Mouse (Mus musculus) megakaryocyte-erythroid progenitor cell, adult 5-6 weeks (primary cell): ENCODE data around the gene Otulinl. TPM values are rescaled to one million over a fixed set of nuclear protein-coding genes. Genes with fewer than 3 reads are reported as not detected.

Source experiments
- ATAC-seq: replicated peaks from 2 replicates; pipeline ENCODE4 v1.8.0; 2016; ENCODE audit warnings: mild to moderate bottlenecking, inconsistent platforms; ENCODE audit not compliant: severe bottlenecking, poor library complexity, low FRiP score, low TSS enrichment
- total RNA-seq, 2 experiments: library from RNA; stranded (forward) in 1 of 2; stranded (reverse) in 1 of 2; fragments of 200-1000, 215-1000 nt in 1 of 2; fragments of >200 nt in 1 of 2; fragmentation: Nextera tagmentation in 1 of 2; gene quantifications; 2 replicates each; pipeline ENCODE4 v1.2.3; 2014 to 2017

Gene Otulinl
- total RNA-seq, 2 experiments from 2014 or later, result 4.0 to 6.9 TPM

DNA sequence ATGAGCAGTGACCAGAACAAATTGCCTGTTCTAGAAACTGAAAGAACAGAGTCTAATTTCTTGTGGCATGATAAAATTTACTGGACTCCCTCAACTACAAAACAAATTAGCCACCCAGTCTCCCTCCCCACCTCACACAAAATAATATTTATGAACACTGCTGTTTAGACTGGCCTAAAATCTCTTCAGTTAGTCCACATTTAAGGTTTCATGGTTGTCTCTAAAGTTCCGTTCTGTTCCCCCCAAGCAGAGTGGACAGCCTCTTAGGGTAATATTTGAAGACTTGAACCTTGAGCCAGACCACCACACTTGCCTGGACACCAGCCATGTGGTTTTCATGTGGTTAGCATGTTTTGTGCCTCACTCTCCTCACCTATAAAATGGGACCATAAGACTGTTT is 1.8 kb upstream of the Otulinl start:
- no peak for ATAC-seq

DNA sequence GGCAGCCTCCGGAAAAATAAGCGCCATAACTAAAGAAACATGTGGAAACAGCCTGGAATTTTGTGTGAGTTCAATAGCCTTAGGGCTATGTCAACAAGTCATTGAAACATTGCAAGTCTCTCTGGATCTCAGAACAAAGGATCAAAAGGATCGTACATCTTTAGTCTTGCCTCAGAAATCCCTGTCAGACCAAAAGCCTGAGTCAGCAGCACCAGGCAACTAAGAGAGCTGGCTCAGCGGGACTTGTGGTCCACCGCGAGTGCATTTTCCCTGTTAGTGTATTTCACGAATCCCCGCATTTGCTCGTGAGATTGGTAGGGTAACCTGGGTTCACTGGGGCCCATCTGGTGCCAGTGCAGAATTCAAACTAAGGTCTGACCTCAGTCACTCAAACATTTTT is 1.2 kb upstream of the Otulinl start:
- no peak for ATAC-seq

DNA sequence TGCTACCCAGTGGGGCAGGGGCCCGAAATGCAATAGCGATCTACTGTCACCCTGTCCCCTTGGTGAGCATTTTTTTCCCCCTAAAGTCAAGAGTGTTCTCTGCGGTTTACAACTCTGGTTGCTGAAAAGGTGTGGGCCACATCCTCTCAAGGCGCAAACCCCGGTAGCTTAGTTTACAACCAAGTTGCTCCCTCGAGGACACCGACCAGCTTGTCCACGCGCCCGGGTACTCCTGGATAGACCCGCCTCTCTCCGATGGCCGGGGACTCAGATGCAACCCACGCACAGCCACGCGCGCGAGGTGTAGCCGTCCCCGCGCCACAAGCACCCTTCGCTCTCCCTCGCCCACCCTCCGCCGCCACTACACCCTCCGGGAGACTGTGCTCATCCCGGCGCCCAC is 382 bp downstream of the Otulinl start:
- no peak for ATAC-seq

DNA sequence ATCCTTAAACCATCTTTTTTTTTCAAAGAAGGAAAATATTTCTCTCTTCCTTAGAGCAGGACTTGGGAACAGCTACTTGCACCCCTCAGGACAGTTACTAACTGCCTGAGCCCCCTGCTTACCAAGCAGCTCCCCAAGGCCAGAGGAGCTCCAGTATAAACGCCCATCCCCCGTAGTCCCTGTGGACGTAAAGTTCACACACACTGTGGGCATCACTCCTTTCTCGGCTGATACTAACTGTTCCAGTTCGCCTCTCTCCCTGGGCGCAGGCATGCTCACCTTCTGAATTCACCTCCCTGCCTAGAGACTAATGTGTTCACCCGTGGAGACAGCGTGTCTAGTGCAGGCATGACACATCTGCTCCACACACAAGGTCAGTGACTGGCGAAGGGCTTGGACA is 2.9 kb downstream of the Otulinl start:
- ATAC-seq, result no peak

DNA sequence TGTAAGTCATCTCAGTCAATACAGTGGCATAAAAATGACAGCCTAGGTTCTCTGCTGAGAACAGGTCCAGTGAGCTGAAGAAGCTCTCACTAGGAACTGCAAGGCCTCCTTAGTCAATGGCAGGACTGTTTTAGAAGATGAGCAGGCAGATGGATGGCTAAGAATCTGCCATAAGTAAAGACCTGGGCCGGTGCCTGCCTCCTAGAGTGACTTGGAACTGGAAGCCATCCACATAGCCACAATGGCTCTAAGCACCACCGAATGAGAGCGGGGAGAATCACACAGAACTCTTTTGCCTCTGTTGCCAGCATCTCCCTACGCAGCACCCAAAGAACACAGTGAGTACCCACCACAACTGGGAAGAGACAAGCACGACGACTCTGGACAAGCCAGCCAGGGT is 3.6 kb downstream of the Otulinl start:
- ATAC-seq, result no peak

DNA sequence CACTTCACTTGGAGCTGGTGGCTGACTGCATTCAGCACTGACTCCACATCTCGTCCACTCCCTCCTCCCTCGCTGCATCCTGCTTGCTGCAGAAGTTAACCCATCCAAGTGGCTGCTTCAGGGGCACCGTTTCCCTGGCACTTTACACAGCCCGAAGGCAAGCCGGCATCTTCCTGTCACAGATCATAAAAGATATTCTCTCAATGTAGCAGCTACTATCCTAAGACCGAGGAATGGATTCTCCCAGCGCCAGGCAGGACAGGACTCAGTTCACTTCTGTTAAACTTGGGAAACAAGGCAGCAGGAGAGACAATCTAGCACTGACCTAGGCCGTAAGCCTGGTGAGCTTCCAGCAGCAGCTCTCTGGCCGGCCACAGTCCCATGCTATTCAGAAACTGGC is 5.2 kb downstream of the Otulinl start:
- no peak for ATAC-seq

DNA sequence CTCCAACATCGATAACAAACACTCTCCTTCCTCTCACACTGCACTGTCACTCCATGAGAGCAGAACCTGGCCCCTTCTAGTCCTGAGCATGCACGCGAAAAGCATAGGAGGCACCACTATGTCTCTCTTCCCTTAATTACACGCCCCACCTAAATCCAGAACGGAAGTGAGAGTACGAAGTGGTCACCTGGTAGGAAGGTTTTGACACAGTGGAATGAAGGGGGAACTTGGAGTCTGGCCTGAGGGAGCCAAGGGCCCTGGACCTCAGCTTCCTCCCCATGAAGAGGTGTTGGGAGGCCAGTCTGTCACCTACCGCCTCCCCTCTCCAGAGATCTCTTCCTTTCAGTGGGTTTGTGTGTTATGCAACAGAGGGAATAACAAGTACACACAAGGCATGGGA is 6.3 kb downstream of the Otulinl start:
- no peak for ATAC-seq

DNA sequence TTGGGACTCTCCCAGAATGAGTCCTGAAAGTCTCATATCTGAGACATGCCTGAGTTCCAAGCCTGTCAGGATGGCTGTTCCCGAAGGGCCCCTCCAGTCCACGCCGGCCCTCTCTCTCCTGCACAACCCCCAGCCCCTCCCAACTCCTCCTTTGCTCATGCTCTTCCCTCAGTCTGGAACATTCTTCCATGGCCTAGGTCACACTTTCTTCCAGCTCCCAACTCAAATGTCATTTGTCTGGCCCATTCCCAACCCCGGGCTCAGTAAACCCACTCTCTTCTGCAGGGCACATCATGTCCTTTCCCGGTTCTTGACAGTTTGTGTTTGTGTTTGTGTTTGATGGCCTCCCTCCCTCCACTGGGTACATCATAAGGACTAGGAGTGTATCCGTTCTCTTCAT is 7.3 kb downstream of the Otulinl start:
- no peak for ATAC-seq

DNA sequence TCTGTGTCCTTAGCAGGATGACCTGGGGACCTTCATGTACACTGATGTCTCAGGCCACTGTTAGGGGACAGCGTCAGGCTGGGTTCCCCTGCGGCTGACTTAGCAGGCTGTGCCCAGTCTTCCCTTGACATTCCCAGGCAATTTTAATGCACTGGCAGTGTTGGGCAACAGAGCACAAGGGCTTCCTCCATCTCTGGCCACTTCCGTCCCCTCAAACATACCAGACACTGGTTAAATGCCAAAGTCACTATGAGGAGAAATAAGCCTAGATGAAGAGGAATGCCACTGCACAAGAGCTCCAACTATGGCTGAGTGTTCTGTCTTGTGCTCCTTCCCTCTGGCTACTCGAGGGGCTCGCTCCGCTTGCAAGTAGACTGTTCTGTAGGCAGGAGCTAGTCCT is 8.2 kb downstream of the Otulinl start:
- ATAC-seq, result no peak

DNA sequence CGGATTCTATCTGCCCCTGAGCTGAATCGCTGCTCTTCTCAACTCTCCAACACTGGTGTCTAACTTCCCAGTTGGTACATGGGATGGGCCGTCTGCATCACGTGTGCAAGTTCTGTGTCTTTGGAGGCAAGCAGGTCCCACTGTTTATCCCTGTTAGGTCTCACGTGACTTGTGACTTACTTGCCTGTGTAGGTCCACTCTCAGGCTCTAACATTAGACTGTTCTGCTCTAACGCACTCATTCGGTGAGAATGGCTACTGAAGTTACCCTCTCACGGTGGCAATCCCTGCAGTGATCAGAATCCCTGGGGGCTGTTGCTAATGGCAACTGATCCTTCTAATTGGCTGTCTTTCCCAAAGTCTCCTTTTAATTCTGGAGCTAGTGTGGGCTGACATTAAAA is 9.1 kb downstream of the Otulinl start:
- ATAC-seq, result no peak

DNA sequence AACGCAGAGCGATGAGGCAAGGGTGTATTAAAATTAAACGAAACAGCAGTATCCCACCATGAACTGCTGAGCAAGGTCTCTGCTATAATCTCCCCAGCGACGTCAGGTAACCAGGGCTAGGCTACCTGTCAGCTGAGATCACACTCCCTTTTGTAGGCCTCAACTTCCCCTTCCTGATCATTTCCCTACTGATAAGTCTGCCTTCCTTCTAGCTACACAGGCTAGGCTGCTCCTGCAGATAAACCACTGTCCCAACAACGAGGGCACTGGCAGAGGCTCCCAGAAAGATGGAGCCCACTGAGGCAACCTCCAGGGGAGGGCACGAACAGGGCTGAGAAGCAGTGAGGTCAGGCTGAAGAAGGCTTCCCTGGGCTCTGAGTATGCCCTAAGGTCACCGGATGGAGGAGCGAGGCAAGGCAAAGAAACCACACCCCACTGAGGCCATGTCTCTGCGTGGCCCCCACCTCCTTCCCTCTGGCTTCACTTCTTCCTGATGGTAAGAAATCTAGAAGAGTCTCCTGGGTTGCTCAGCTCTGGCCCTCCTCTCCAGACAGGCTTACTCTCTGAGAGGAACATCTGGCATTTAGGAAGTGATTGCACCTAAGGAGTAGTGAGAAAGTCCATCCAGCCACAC is 9.7 kb downstream of the Otulinl start:
- ATAC-seq, result 0 out of 2 replicates have a peak, but pooled peaks have one; percentile 12

DNA sequence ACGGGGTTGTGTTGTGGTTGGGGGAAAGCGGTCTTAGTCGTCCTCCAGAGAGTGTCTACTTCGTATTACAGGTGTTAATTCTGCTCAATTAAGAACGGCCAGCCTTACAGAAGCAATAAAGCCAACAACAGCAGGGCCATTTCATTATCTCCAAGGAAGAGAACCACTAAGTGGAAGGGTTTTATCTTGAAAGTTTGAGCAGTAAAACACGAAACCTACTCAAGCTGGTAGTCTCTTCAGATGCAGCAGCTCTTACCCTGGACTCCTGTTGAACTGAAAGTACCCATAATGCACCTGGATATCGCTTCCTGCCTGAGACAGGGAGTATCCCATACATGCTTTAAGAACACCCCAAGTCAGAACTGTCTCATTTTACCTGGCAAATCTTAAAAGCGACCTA is 10.7 kb downstream of the Otulinl start:
- peak; percentile 40; the same call in 1 of the 2 replicates for ATAC-seq

DNA sequence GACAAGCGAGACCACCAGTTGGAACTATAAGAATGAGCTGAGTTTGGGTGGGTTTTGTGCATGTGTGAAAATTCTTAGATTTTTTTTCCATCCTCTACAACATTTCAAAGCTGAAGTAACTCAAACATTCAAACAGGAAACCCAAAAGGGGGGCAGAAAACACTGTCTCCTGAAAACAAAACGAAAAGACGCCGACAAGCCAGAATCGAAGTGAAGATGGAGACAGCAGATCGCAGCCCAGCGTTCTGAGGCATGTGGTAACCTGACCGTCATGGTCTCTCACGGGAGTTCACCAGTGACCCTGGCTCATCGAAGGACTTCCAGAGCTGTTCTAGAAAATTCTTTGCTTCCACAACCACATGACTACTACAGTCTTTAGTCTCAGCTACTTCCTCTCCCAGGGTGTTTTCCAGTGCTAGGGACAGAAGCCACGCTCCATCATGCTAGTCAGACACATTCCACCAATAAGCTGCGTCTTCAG is 11.4 kb downstream of the Otulinl start:
- no peak for ATAC-seq

DNA sequence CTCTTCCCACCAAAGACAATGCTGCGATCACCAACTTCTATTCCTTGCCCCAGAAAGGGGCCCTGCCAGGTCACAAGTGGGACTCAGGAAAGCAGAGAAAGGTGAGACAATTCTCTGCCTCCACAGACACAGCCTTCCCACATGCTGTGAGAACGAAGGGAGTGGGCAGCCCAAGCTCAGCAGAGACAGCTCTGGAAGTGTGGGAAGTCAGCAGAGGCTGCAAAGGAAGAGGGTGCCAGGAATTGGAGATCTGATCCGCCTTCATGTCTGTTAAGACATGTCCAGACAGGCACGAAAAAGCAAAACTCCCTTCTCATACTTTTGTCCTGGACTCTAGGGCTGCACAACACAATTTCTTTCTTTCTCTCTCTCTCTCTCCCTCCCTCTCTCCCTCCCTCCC is 12.1 kb downstream of the Otulinl start:
- no peak for ATAC-seq

DNA sequence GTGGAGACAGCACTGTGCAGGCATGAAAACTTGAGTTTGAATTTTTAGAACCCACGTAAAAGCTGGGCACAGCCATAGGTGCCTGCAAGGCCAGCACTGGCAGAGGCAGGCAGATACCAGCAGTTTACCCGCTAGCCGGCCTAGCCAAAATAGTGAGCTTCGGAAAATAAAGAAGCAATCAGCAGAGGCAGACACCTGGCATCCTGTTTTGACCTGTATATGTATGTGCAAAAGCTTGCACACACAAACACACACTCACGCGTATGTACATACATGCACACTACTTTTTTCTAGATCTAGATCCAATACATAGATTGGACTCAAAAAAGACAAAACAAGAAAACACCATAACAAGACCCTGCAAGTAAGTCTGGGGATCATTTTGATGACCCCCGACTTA is 12.8 kb downstream of the Otulinl start:
- ATAC-seq, result no peak

DNA sequence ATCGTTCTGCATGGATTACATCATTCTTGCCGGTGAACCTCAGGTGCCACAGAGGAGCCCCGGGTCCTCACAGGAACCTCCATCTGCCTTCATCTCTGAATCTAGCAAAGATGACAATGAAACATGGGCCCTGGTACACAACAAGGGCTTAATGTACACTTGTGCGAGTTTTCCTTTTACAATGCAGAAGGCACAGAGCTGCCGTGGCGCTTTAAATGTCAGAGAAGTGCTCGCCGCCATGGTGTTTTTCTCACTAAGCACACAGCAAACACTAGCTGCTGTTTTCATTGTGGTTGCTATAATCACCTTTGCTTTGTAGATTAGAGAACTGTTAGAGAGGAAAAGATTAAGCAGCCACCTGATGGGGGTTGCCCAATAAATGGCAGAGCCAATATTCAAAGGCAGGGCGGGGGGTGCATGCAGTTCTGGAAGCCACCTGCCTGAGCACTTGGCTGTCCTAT is 13.3 kb downstream of the Otulinl start:
- ATAC-seq, result no peak

DNA sequence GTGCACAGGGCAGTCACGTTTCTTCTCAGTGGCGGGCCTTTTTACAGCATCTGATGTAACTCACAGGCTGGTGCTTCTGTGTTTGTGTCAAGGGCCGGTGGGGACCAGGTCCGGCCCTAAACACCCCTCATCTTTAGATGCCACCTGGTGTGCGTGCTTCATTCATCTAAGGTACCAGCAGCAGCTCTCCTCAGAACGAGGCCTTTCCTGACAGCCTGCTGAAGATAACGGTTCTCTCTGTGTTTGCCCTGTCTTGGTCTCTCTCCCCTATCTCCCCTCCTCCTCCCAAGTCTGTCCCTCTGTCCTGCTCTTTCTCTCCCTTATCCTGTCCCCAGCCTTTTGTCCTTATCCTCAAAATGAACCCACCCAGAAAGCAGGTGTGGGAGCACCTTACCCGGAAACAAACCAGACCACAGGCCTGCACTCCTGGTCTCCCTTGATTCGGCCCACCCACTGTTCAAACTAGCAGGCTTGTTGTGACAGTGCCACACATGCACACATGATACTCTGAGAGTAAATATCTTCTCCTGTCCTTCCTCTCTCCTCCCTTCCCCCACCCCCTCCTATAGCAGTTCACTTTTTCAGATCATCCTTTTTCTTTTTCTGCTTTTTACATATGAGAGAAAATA is 14.4 kb downstream of the Otulinl start:
- ATAC-seq, result peak; percentile 70

DNA sequence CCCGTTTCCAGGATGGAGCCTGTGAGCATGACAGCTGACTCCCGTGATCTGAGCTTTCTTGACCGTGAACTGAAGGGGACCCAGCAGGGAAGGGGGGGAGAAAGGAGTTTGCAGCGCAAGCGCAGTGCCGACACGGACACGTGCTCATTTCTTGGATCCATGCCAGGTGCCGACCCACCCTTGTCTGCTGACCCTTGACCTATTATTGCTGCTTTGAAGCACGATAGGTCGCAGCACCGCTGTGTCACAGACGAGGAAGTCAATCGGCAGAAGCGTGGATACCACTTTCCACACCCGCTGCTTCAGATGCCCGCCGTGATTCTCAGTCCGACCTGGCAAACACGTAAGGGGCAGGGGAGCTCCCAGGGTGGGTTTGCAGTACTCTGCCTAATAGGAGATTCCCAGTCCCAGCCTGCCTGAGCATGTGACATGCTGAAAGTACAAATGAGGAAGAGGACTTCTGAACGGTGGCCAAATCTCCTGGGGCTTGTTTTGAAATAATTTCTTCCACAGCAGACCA is 15.9 kb downstream of the Otulinl start:
- ATAC-seq, result no peak

DNA sequence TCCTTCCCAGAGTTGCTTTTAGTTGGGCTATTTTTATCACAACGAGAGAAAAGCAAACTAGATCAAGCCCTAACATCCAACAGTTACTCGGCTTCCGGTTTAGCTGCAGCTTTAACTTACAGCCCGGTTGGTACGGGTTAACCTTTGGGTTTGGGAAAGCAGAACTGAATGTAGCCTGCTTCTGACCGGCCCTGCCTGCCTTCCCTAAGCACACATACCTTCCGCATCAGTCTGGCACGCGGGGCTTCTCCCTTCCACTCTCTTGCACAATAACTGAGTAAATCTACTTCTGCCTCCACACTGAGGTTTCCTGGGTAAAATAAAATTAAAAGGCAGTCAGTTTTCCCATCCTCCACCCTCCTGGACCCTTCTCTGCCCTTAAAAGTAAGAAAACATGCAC is 17.3 kb downstream of the Otulinl start:
- no peak for ATAC-seq

DNA sequence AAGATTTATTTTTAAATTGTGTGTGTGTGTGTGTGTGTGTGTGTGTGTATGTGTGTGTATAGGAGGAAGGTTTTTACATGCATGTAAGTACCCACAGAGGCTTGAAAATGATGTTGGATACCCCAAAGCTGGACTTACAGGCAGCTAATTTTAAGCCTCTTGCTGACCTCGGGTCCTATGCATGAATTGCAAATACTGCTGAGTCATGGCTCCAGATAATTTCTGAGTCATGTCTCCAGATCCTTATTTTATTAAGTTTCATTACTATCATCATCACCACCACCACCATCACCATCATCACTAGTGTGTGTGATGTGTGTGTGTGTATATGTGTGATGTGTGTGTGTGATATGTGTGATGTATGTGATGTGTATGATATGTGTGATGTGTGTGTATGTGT is 18.7 kb downstream of the Otulinl start:
- ATAC-seq, result no peak

DNA sequence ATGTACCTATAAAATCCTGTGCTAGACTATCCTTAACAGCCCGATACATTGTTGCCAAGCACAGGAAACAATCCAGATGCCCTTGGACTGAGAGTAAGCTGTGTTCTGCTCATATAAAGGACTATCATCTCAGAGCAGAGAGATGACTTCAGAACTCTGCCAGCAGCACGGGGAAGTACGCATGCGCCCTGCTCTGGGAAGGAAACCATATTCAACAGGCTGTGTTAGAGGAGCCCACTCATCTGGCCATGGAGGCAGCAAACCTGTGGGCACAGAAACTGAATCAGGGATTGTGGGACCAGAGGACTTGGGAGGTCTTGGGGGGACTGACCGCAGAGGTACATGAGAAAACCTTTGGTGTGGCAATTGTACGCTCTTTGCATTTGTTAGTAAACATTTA is 19.7 kb downstream of the Otulinl start:
- ATAC-seq, result no peak
